Mouse (Mus musculus) forebrain, embryonic 11.5 days (tissue): ENCODE measurements at regions not wholly inside any gene's neighbourhood (a gene's known extent, or its start where the extent isn't known, plus 50 kb on each side); places are given as distances from the start of the nearest gene placed in this dataset.

Experiments
- ATAC-seq: fragments of 200-750 bp; cut with Nextera tagmentation; replicated peaks from 2 replicates; pipeline ENCODE4 v1.8.0; 2017; ENCODE audit warnings: moderate TSS enrichment; ENCODE audit not compliant: low FRiP score
- DNase-seq: peaks from one replicate; pipeline ENCODE4 v3.0.0-alpha.2; 2017; ENCODE audit warnings: low spot score
- H3K27ac ChIP-seq: fragments of 300-500 bp; sonication (generic); 2 replicates; pipeline ENCODE4 v1.5.1; 2014; ENCODE audit warnings: low read depth, low read length
- H3K27me3 ChIP-seq: fragments of 300-500 bp; sonication (generic); 2 replicates; pipeline ENCODE4 v1.6.1; 2014; ENCODE audit warnings: mild to moderate bottlenecking, low read length, mixed read lengths; ENCODE audit not compliant: control insufficient read depth, insufficient read depth
- H3K36me3 ChIP-seq: fragments of 300-500 bp; sonication (generic); 2 replicates; pipeline ENCODE4 v1.6.1; 2014; ENCODE audit warnings: mild to moderate bottlenecking, low read length, moderate library complexity, mixed read lengths; ENCODE audit not compliant: control insufficient read depth, insufficient read depth
- H3K4me1 ChIP-seq: fragments of 300-500 bp; sonication (generic); replicated peaks from 2 replicates; pipeline ENCODE4 v1.6.1; 2014; ENCODE audit warnings: low read length, mixed read lengths; ENCODE audit not compliant: control insufficient read depth, insufficient read depth
- H3K4me2 ChIP-seq: fragments of 300-500 bp; sonication (generic); 2 replicates; pipeline ENCODE4 v1.6.1; 2014; ENCODE audit warnings: low read depth, mild to moderate bottlenecking, low read length, moderate library complexity, mixed read lengths; ENCODE audit not compliant: severe bottlenecking
- H3K4me3 ChIP-seq: fragments of 300-500 bp; sonication (generic); 2 replicates; pipeline ENCODE4 v1.5.1; 2014; ENCODE audit warnings: low read depth, low read length
- H3K9ac ChIP-seq: fragments of 300-500 bp; sonication (generic); 2 replicates; pipeline ENCODE4 v1.6.1; 2014; ENCODE audit warnings: low read length
- H3K9me3 ChIP-seq: fragments of 300-500 bp; sonication (generic); 2 replicates; pipeline ENCODE4 v1.6.1; 2016; ENCODE audit warnings: low read length, mixed read lengths; ENCODE audit not compliant: control insufficient read depth
- WGBS: fragments of 180-500 bp; shearing (Covaris S2); extraction: QIAGEN DNeasy Blood & Tissue Kit; methylation state at CpG from one replicate; pipeline ENCODE4 v1.1.7; 2014; 5-methylcytosine and 5-hydroxymethylcytosine counted together

- no peak overlapping the region for H3K4me3 ChIP-seq
- no peak for ATAC-seq
- no peaks in the 10 kb centered on the region for H3K9me3 ChIP-seq
- WGBS = 77% methylated on average over 6 of the region's 6 CpGs
- no peak overlapping the region for H3K4me2 ChIP-seq
- no peaks in the 10 kb centered on the region for H3K27me3 ChIP-seq
- H3K4me1 ChIP-seq = no peaks in the 10 kb centered on the region
- no peak overlapping the region for H3K9ac ChIP-seq
- DNase-seq = peak; percentile 38
- H3K36me3 ChIP-seq = no peaks in the 10 kb centered on the region
- H3K27ac ChIP-seq = no peak overlapping the region
These were observed 164.5 kb downstream of the Chic2 start for GRCm38 (mm10) chr5:74880048-74880437.

DNA sequence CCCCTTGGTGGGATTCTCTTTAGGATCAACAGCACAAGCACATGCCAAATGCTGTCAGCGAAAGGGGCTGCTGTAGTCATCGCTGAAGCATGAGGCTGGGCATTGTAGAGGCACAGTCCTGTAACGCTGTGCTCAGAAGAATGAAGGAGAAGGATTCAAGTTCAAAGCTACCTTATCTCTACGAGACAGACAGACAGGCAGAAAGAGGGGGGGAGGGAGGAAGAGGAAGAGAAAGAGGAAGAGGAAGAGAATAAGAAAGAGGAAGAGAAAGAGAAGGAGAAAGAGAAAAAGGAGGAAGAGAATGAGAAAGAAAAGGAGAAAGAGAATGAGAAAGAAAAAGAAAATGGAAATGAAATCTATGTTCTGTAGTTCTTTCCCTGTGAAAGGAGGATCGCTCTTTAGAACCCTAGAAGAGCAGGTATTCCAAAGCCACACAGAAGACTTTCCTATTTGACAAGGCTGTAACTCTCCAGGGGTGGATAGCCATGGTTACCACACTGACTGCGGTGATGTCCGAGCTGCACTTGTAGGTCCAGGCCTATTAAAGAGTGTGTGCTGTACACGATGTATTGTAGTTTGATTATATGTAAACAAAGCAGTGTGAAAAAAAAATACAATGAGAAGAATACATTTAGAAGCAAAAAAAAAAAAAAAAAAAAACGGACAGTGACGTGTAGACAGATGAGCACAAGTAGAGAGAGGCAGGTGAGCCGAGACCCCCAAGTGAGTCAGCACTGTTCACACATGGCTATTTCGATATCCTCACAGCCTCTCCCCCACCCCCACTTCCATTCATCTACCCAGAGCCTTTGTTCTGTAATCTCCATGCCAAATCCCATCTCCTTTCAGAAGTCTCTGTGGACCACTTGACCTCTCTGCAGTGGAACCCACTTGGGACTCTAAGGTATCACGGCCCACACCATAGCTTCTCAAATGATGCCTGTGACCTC lies 165.2 kb downstream of the Chic2 start:
- 68% methylated on average over 12 of the region's 13 CpGs for WGBS
- H3K27me3 ChIP-seq = no peaks in the 10 kb centered on the region
- H3K4me3 ChIP-seq = no peak overlapping the region
- no peak overlapping the region for H3K9ac ChIP-seq
- no peak for ATAC-seq
- H3K9me3 ChIP-seq = no peaks in the 10 kb centered on the region
- H3K36me3 ChIP-seq = no peaks in the 10 kb centered on the region
- H3K4me1 ChIP-seq = 0 out of 2 replicates have a peak, but pooled peaks cover 2% of the 10 kb centered on the region
- no peak overlapping the region for H3K4me2 ChIP-seq
- DNase-seq = peak; percentile 30
- H3K27ac ChIP-seq = no peak overlapping the region

DNA sequence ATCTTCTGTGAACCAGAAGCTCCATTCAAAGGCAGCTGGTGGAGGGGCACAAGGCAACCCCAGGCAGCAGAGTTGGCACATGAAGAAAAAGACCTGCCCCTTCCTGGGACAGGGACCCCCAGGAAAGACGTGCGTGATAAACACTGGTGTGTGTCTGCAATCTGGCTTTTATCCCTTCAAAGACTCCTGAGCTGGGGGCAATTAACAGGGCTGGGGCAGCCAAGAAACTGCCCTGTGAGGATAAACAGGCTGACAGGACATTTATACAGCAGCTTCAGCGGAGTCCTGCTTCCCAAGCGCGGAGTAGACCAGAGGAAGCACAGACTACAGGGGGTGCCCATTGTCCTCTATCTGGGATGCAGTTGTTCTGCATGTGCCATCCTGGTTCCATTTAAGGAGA lies 167.0 kb downstream of the Chic2 start:
- H3K27ac ChIP-seq = no peak overlapping the region
- H3K36me3 ChIP-seq = no peaks in the 10 kb centered on the region
- no peak for ATAC-seq
- 0 out of 2 replicates have a peak, but pooled peaks cover 2% of the 10 kb centered on the region for H3K4me1 ChIP-seq
- H3K4me2 ChIP-seq = no peak overlapping the region
- no peak overlapping the region for H3K9ac ChIP-seq
- WGBS = 57% methylated on average over 5 of the region's 5 CpGs
- H3K4me3 ChIP-seq = no peak overlapping the region
- no peaks in the 10 kb centered on the region for H3K9me3 ChIP-seq
- DNase-seq = peak; percentile 38
- H3K27me3 ChIP-seq = no peaks in the 10 kb centered on the region

DNA sequence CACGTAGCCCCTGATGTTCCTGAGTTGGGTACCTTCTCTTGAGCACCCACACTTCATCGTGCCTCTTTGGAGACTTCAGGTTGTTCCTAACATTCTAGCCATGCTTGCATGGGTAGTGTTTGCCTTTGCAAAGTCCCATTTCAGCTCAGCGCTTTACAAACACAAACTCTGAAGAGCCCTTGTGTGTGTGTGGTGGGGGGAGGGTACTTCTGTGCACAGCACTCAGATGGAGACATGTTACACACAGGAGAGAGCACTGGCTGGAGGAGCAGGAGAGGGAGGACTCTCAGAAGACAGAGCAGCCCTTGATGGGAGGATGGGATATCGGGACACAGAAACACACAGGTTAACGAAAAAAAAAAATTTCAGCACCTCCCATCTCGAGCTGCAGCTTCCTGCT lies 167.4 kb downstream of the Chic2 start:
- Histone ChIP-seq H3K9me3 (no peaks in the 10 kb centered on the region), H3K36me3 (no peaks in the 10 kb centered on the region), H3K4me1 (0 out of 2 replicates have a peak, but pooled peaks cover 2% of the 10 kb centered on the region), H3K4me3 (no peak overlapping the region), H3K27me3 (no peaks in the 10 kb centered on the region), H3K4me2 (no peak overlapping the region), H3K9ac (no peak overlapping the region), H3K27ac (no peak overlapping the region)
- WGBS = 75% methylated on average over 6 of the region's 6 CpGs
- DNase-seq (no peak), ATAC-seq (no peak)

GRCm38 (mm10) chr5:74874691-74875090 lies 169.9 kb downstream of the Chic2 start:
- H3K4me3 ChIP-seq = no peak overlapping the region
- no peaks in the 10 kb centered on the region for H3K9me3 ChIP-seq
- no peak for ATAC-seq
- no peak overlapping the region for H3K9ac ChIP-seq
- no peaks in the 10 kb centered on the region for H3K36me3 ChIP-seq
- no peak overlapping the region for H3K4me2 ChIP-seq
- no peak overlapping the region for H3K27ac ChIP-seq
- H3K4me1 ChIP-seq = 0 out of 2 replicates have a peak, but pooled peaks cover 2% of the 10 kb centered on the region
- 62% methylated on average over 6 of the region's 6 CpGs for WGBS
- no peaks in the 10 kb centered on the region for H3K27me3 ChIP-seq
- no peak for DNase-seq

GRCm38 (mm10) chr5:74870615-74871014 lies 167.9 kb upstream of the Lnx1 start:
- no peaks in the 10 kb centered on the region for H3K36me3 ChIP-seq
- no peak overlapping the region for H3K27ac ChIP-seq
- no peaks in the 10 kb centered on the region for H3K9me3 ChIP-seq
- 82% methylated on average over 12 of the region's 12 CpGs for WGBS
- no peak overlapping the region for H3K4me2 ChIP-seq
- ATAC-seq (no peak), DNase-seq (peak; percentile 42)
- no peak overlapping the region for H3K9ac ChIP-seq
- no peak overlapping the region for H3K4me3 ChIP-seq
- no peaks in the 10 kb centered on the region for H3K27me3 ChIP-seq
- H3K4me1 ChIP-seq = 0 out of 2 replicates have a peak, but pooled peaks cover 2% of the 10 kb centered on the region

GRCm38 (mm10) chr5:74867113-74867785 lies 164.5 kb upstream of the Lnx1 start:
- 97% methylated on average over 11 of the region's 11 CpGs for WGBS
- Histone ChIP-seq H3K27ac (no peak overlapping the region), H3K9me3 (no peaks in the 10 kb centered on the region), H3K27me3 (no peaks in the 10 kb centered on the region), H3K4me1 (no peaks in the 10 kb centered on the region), H3K4me3 (no peak overlapping the region), H3K9ac (no peak overlapping the region), H3K36me3 (no peaks in the 10 kb centered on the region), H3K4me2 (no peak overlapping the region)
- ATAC-seq = no peak
- peak; percentile 33 for DNase-seq

DNA sequence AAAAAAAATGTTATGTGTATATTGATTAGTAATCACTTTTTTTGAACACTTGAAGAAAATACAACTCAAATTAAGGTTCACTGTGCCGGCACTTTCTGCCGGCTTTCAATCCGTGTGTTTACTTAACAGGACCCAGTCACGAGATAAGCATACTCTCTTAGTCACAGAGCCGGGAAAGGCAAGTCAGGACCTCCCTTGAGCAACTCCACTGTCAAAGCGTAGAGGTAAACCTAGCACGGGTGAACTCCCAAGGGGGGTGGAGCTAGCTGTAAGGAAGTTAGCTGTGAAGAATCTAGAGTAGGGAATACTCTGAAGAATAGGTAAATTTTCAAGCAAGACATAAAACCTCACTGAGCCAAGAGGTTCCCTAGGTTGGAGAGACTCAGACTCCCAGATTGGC lies 164.0 kb upstream of the Lnx1 start:
- Histone ChIP-seq H3K4me1 (no peaks in the 10 kb centered on the region), H3K27ac (no peak overlapping the region), H3K9ac (no peak overlapping the region), H3K9me3 (no peaks in the 10 kb centered on the region), H3K27me3 (no peaks in the 10 kb centered on the region), H3K4me2 (no peak overlapping the region), H3K36me3 (no peaks in the 10 kb centered on the region), H3K4me3 (no peak overlapping the region)
- no peak for ATAC-seq
- 78% methylated on average over 7 of the region's 7 CpGs for WGBS
- peak; percentile 22 for DNase-seq
